Mouse (Mus musculus) lung, embryonic 14.5 days (tissue): ENCODE measurements around the gene 2510039O18Rik. TPM values are rescaled to one million over a fixed set of nuclear protein-coding genes. Genes with fewer than 3 reads are reported as not detected.

Experiments
- ATAC-seq: fragments of 200-750 bp; cut with Nextera tagmentation; 2 replicates; pipeline ENCODE4 v1.8.0; 2017; ENCODE audit warnings: mild to moderate bottlenecking, moderate TSS enrichment, moderate library complexity; ENCODE audit not compliant: insufficient read depth
- DNase-seq: peaks from one replicate; pipeline ENCODE4 v3.0.0-alpha.2; 2015
- H3K27ac ChIP-seq: fragments of 300-500 bp; sonication (generic); 2 replicates; pipeline ENCODE4 v1.5.1; 2014; ENCODE audit warnings: low read depth, mild to moderate bottlenecking, moderate library complexity
- H3K27me3 ChIP-seq: fragments of 300-500 bp; sonication (generic); 2 replicates; pipeline ENCODE4 v1.6.1; 2014; ENCODE audit warnings: low read length, control low read depth; ENCODE audit not compliant: insufficient read depth
- H3K36me3 ChIP-seq: fragments of 300-500 bp; sonication (generic); 2 replicates; pipeline ENCODE4 v1.6.1; 2014; ENCODE audit warnings: control low read depth; ENCODE audit not compliant: insufficient read depth
- H3K4me1 ChIP-seq: fragments of 300-500 bp; sonication (generic); 2 replicates; pipeline ENCODE4 v1.6.1; 2014; ENCODE audit warnings: antibody characterized with exemption, control low read depth; ENCODE audit not compliant: insufficient read depth
- H3K4me2 ChIP-seq: fragments of 300-500 bp; sonication (generic); 2 replicates; pipeline ENCODE4 v1.6.1; 2014; ENCODE audit warnings: mild to moderate bottlenecking
- H3K4me3 ChIP-seq: fragments of 300-500 bp; sonication (generic); 2 replicates; pipeline ENCODE4 v1.5.1; 2014; ENCODE audit warnings: low read depth, low read length
- H3K9ac ChIP-seq: fragments of 300-500 bp; sonication (generic); 2 replicates; pipeline ENCODE4 v1.6.1; 2014
- H3K9me3 ChIP-seq: fragments of 300-500 bp; sonication (generic); 2 replicates; pipeline ENCODE4 v1.6.1; 2016; ENCODE audit warnings: low read depth, low read length, control low read depth
- CTCF ChIP-seq: IDR thresholded peaks from 2 replicates; pipeline ENCODE4 v1.5.1; 2016; ENCODE audit warnings: antibody characterized with exemption, low read depth
- WGBS: fragments of 180-500 bp; shearing (Covaris S2); extraction: QIAGEN DNeasy Blood & Tissue Kit; methylation state at CpG from one replicate; pipeline ENCODE4 v1.1.7; 2014; 5-methylcytosine and 5-hydroxymethylcytosine counted together
- polyA plus RNA-seq: library from polyadenylated mRNA; unstranded; fragments of >200 nt; fragmentation: Nextera tagmentation; extraction: Ambion mirVana; gene quantifications from 2 replicates; pipeline ENCODE4 v1.2.1, GENCODE M21; 2014

Gene 2510039O18Rik
- polyA plus RNA-seq, 1 experiment from 2014 or later = 22.5 TPM

GRCm38 (mm10) chr4:147962781-147963180 is 22.1 kb downstream of the 2510039O18Rik start:
- no peak overlapping the region for H3K27ac ChIP-seq
- H3K4me2 ChIP-seq = no peak overlapping the region
- H3K4me3 ChIP-seq = no peak overlapping the region
- 43% methylated on average over 6 of the region's 6 CpGs for WGBS
- ATAC-seq = no peak
- no peaks in the 10 kb centered on the region for H3K4me1 ChIP-seq
- H3K27me3 ChIP-seq = no peaks in the 10 kb centered on the region
- H3K9ac ChIP-seq = no peak overlapping the region
- no peaks in the 10 kb centered on the region for H3K9me3 ChIP-seq
- TF ChIP-seq CTCF = no peak
- no peak for DNase-seq
- H3K36me3 ChIP-seq = no peaks in the 10 kb centered on the region

- Histone ChIP-seq H3K4me1 (no peaks in the 10 kb centered on the region), H3K27ac (no peak overlapping the region), H3K36me3 (no peaks in the 10 kb centered on the region), H3K27me3 (no peaks in the 10 kb centered on the region), H3K9ac (no peak overlapping the region), H3K4me2 (no peak overlapping the region), H3K4me3 (no peak overlapping the region), H3K9me3 (no peaks in the 10 kb centered on the region)
- DNase-seq = no peak
- whole genome bisulfite sequencing = 82% methylated on average over 15 of the region's 15 CpGs
- ATAC-seq = no peak
- no peak for TF ChIP-seq CTCF
These were observed 22.9 kb downstream of the 2510039O18Rik start for GRCm38 (mm10) chr4:147963623-147964022.

GRCm38 (mm10) chr4:147965712-147966111 is 25.0 kb downstream of the 2510039O18Rik start:
- Histone ChIP-seq H3K9me3 (no peaks in the 10 kb centered on the region), H3K4me2 (no peak overlapping the region), H3K36me3 (no peaks in the 10 kb centered on the region), H3K9ac (no peak overlapping the region), H3K27me3 (no peaks in the 10 kb centered on the region), H3K4me1 (no peaks in the 10 kb centered on the region), H3K4me3 (no peak overlapping the region), H3K27ac (no peak overlapping the region)
- WGBS = 47% methylated on average over 7 of the region's 7 CpGs
- no peak for TF ChIP-seq CTCF
- ATAC-seq (no peak), DNase-seq (no peak)

GRCm38 (mm10) chr4:147968816-147969215 is 28.1 kb downstream of the 2510039O18Rik start:
- DNase-seq = no peak
- TF ChIP-seq CTCF = no peak

GRCm38 (mm10) chr4:147969337-147969736 is 28.6 kb downstream of the 2510039O18Rik start:
- no peaks in the 10 kb centered on the region for H3K9me3 ChIP-seq
- H3K9ac ChIP-seq = no peak overlapping the region
- no peaks in the 10 kb centered on the region for H3K27me3 ChIP-seq
- no peak overlapping the region for H3K4me2 ChIP-seq
- TF ChIP-seq CTCF = no peak
- H3K4me3 ChIP-seq = no peak overlapping the region
- ATAC-seq (no peak), DNase-seq (no peak)
- no peaks in the 10 kb centered on the region for H3K36me3 ChIP-seq
- H3K27ac ChIP-seq = no peak overlapping the region
- WGBS = 27% methylated on average over 9 of the region's 9 CpGs
- no peaks in the 10 kb centered on the region for H3K4me1 ChIP-seq

More at GRCm38 (mm10) chr4:147968816-147969215, 28.1 kb downstream of the 2510039O18Rik start:
- Histone ChIP-seq H3K4me2 (no peak overlapping the region), H3K9ac (no peak overlapping the region), H3K4me3 (no peak overlapping the region), H3K4me1 (no peaks in the 10 kb centered on the region), H3K9me3 (no peaks in the 10 kb centered on the region), H3K36me3 (no peaks in the 10 kb centered on the region), H3K27ac (no peak overlapping the region), H3K27me3 (no peaks in the 10 kb centered on the region)
- 61% methylated on average over 2 of the region's 2 CpGs for WGBS
- no peak for ATAC-seq

GRCm38 (mm10) chr4:147976237-147976636 is 35.5 kb downstream of the 2510039O18Rik start:
- no peaks in the 10 kb centered on the region for H3K27me3 ChIP-seq
- H3K36me3 ChIP-seq = no peaks in the 10 kb centered on the region
- H3K9ac ChIP-seq = no peak overlapping the region
- no peak overlapping the region for H3K4me2 ChIP-seq
- H3K9me3 ChIP-seq = no peaks in the 10 kb centered on the region
- H3K27ac ChIP-seq = no peak overlapping the region
- no peak for TF ChIP-seq CTCF
- no peaks in the 10 kb centered on the region for H3K4me1 ChIP-seq
- no peak overlapping the region for H3K4me3 ChIP-seq
- DNase-seq (no peak), ATAC-seq (no peak)
- WGBS = 60% methylated on average over 3 of the region's 3 CpGs

- Histone ChIP-seq H3K9me3 (no peaks in the 10 kb centered on the region), H3K27ac (no peak overlapping the region), H3K4me2 (no peak overlapping the region), H3K4me1 (no peaks in the 10 kb centered on the region), H3K9ac (no peak overlapping the region), H3K36me3 (no peaks in the 10 kb centered on the region), H3K27me3 (no peaks in the 10 kb centered on the region), H3K4me3 (no peak overlapping the region)
- no peak for TF ChIP-seq CTCF
- 66% methylated on average over 4 of the region's 4 CpGs for WGBS
- DNase-seq (no peak), ATAC-seq (no peak)
These were observed 37.0 kb downstream of the 2510039O18Rik start for GRCm38 (mm10) chr4:147977726-147978125.

- TF ChIP-seq CTCF = no peak
- DNase-seq = no peak
- WGBS = 89% methylated on average over 6 of the region's 6 CpGs
- ATAC-seq = no peak
- H3K27ac ChIP-seq = no peak overlapping the region
- H3K4me1 ChIP-seq = no peaks in the 10 kb centered on the region
- H3K9me3 ChIP-seq = no peaks in the 10 kb centered on the region
- no peak overlapping the region for H3K4me2 ChIP-seq
- H3K36me3 ChIP-seq = no peaks in the 10 kb centered on the region
- no peak overlapping the region for H3K4me3 ChIP-seq
- no peaks in the 10 kb centered on the region for H3K27me3 ChIP-seq
- no peak overlapping the region for H3K9ac ChIP-seq
These were observed 37.7 kb downstream of the 2510039O18Rik start for GRCm38 (mm10) chr4:147978391-147978790.
